Mouse (Mus musculus) heart, adult 2 months (tissue): ENCODE data around the gene 4921517D22Rik.

Source experiments
- CTCF ChIP-seq: fragments of 200-600 bp; IDR thresholded peaks from 2 replicates; pipeline ENCODE4 v1.8.1; 2022; ENCODE audit warnings: antibody characterized with exemption, mild to moderate bottlenecking, moderate library complexity
- EP300 ChIP-seq: fragments of 200-500 bp; IDR thresholded peaks from 2 replicates; pipeline ENCODE4 v1.6.1; 2011; ENCODE audit warnings: low read depth, low read length, control low read depth; ENCODE audit not compliant: insufficient read depth

DNA sequence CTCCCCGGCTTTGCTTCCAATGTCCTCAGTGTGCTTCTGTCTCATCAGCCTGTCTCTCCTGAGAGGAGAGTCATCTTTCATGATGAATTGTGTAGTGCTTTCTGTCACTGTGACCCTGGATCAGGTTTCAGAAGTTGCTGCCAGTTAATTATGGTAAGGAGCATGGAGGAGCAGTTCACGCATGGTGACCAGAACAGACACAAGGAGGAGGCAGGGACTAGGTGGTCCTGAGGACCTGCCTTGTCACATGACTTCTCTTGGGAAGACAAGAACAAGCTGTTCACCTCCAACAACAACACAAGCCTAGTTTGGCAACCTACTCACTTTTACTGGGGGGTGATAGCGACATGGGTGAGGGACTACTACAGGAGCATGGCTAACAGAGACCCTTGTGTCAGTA is 40.8 kb downstream of the 4921517D22Rik start:
- TF ChIP-seq EP300 (no peak), CTCF (no peak)
